Mouse (Mus musculus) hindbrain, embryonic 12.5 days (tissue): ENCODE data around the gene Rapgef3. TPM values are rescaled to one million over a fixed set of nuclear protein-coding genes. Genes with fewer than 3 reads are reported as not detected.

Experiments
- ATAC-seq: fragments of 200-750 bp; cut with Nextera tagmentation; 2 replicates; pipeline ENCODE4 v1.8.0; 2017; ENCODE audit warnings: moderate TSS enrichment; ENCODE audit not compliant: low FRiP score
- H3K27ac ChIP-seq: fragments of 300-500 bp; sonication (generic); 2 replicates; pipeline ENCODE4 v1.5.1; 2016; ENCODE audit warnings: mild to moderate bottlenecking
- H3K27me3 ChIP-seq: fragments of 300-500 bp; sonication (generic); 2 replicates; pipeline ENCODE4 v1.6.1; 2016; ENCODE audit warnings: mild to moderate bottlenecking
- H3K36me3 ChIP-seq: fragments of 300-500 bp; sonication (generic); 2 replicates; pipeline ENCODE4 v1.6.1; 2016; ENCODE audit warnings: mild to moderate bottlenecking
- H3K4me1 ChIP-seq: fragments of 300-500 bp; sonication (generic); 2 replicates; pipeline ENCODE4 v1.6.1; 2016
- H3K4me2 ChIP-seq: fragments of 300-500 bp; sonication (generic); replicated peaks from 2 replicates; pipeline ENCODE4 v1.6.1; 2016; ENCODE audit warnings: mild to moderate bottlenecking
- H3K4me3 ChIP-seq: fragments of 300-500 bp; sonication (generic); 2 replicates; pipeline ENCODE4 v1.5.1; 2016; ENCODE audit warnings: mild to moderate bottlenecking
- H3K9ac ChIP-seq: fragments of 300-500 bp; sonication (generic); 2 replicates; pipeline ENCODE4 v1.6.1; 2016; ENCODE audit warnings: mild to moderate bottlenecking, moderate library complexity
- H3K9me3 ChIP-seq: fragments of 300-500 bp; sonication (generic); replicated peaks from 2 replicates; pipeline ENCODE4 v1.6.1; 2016; ENCODE audit warnings: mild to moderate bottlenecking
- WGBS: fragments of 180-500 bp; shearing (Covaris S2); methylation state at CpG from one replicate; pipeline ENCODE4 v1.1.7; 2016; 5-methylcytosine and 5-hydroxymethylcytosine counted together
- polyA plus RNA-seq: library from polyadenylated mRNA; unstranded; fragments of >200 nt; fragmentation: Nextera tagmentation; extraction: Ambion mirVana; gene quantifications from 2 replicates; pipeline ENCODE4 v1.2.1, GENCODE M21; 2016

Rapgef3 gene
- polyA plus RNA-seq, 1 experiment from 2014 or later, result 10.7 TPM

DNA sequence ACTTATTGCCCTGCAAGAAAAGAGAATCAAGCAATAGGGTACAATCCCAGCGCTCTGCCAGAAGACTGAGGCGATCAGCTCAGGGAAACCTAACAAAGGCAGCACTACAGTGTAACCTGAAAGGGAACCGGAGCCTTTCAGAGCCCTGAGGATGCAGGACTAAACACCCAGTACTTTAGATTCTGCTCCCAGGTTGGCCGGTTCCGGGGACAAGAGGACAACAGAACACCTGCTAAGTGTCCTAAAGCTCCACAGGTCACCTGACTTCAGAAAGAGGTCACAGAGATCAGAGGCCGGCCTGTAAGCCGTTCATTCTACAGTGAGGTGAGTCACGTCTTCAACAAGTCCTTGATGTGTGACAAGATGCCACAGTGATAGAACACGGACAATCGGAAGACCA, 71.2 kb downstream of the Rapgef3 start:
- no peak overlapping the region for H3K9ac ChIP-seq
- ATAC-seq, result no peak

More for the DNA sequence above, 71.2 kb downstream of the Rapgef3 start:
- WGBS, result 90% methylated on average over 10 of the region's 10 CpGs
- Histone ChIP-seq H3K27ac (no peak overlapping the region), H3K27me3 (no peaks in the 10 kb centered on the region), H3K4me1 (no peaks in the 10 kb centered on the region), H3K9me3 (no peaks in the 10 kb centered on the region), H3K4me3 (no peak overlapping the region), H3K4me2 (no peak overlapping the region), H3K36me3 (peaks cover 87% of the 10 kb centered on the region)

Other genes starting within 250 kb of the Rapgef3 start
- 36.8 and 40.9 TPM in 2 replicates for gene Rpap3, start 62.1 kb downstream of the Rapgef3 start, polyA plus RNA-seq
- 0.25 TPM in 2 replicates for gene Endou, start 36.6 kb downstream of the Rapgef3 start, polyA plus RNA-seq
- 41.6 and 43.3 TPM in 2 replicates for gene Slc48a1, start 10.5 kb upstream of the Rapgef3 start, polyA plus RNA-seq
- 26.7 and 29.1 TPM in 2 replicates for gene Hdac7, start 76.5 kb upstream of the Rapgef3 start, polyA plus RNA-seq
- gene Vdr, start 142.7 kb upstream of the Rapgef3 start, polyA plus RNA-seq, result 0.43 and 0.70 TPM in 2 replicates
- gene Tmem106c, start 196.2 kb upstream of the Rapgef3 start, polyA plus RNA-seq, result 44.0 and 49.5 TPM in 2 replicates
- gene Col2a1, start 236.7 kb upstream of the Rapgef3 start, polyA plus RNA-seq, result 459 and 487 TPM in 2 replicates